Mouse (Mus musculus) c-Kit-negative CD71-positive TER-119-positive erythroid progenitor cells, embryonic 14.5 days (primary cell): Measurements from ENCODE around the gene Rce1.
"Not testable (repeated sequence)": the region's sequence is repeated elsewhere in the genome, so short reads cannot be mapped to it uniquely, and the experiment has no call there.

Experiments
- DNase-seq: peaks from one replicate; pipeline ENCODE4 v3.0.0-alpha.2; 2013; ENCODE audit warnings: low read depth, low spot score

Gene Rce1

DNA sequence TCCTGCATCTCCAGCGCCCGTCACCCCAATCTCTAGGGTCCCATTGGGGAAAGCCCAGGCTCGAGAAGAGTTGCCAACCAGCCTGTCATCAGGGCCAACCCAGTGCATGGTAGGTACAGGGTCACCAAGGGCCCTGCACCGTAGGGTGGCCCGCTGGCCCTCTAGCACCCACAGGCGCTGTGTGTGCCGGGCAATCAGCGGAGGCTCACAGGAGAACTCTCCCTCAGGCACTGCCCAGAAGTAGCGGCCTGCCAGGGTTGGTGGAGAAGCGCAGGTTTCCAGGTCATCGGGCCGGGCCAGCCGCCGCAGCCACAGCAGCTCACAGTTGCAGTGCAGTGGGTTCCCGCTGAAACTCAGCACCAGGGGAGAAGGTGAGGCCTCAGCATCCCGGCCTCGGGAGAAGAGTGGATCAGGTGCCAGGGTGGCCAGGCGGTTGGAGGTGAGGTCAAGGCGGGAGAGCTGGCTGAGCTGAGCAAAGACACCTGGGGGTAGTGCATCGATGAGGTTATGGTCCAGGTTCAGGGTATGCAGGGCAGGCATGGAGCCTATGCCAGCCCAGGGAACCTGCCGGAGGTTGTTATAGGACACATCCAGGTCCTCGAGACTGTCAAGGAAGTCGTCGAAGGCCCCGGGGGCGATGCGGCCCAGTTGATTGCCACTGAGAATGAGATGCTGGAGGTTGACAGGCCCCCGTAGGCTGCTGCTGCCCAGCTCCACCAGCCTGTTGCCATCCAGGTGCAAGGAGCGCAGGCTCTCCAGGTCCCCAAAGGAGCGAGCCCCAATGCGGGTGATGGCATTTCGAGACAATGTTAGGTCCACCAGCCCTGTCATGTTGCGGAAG lies 11.8 kb downstream of the Rce1 start:
- no peak for DNase-seq

DNA sequence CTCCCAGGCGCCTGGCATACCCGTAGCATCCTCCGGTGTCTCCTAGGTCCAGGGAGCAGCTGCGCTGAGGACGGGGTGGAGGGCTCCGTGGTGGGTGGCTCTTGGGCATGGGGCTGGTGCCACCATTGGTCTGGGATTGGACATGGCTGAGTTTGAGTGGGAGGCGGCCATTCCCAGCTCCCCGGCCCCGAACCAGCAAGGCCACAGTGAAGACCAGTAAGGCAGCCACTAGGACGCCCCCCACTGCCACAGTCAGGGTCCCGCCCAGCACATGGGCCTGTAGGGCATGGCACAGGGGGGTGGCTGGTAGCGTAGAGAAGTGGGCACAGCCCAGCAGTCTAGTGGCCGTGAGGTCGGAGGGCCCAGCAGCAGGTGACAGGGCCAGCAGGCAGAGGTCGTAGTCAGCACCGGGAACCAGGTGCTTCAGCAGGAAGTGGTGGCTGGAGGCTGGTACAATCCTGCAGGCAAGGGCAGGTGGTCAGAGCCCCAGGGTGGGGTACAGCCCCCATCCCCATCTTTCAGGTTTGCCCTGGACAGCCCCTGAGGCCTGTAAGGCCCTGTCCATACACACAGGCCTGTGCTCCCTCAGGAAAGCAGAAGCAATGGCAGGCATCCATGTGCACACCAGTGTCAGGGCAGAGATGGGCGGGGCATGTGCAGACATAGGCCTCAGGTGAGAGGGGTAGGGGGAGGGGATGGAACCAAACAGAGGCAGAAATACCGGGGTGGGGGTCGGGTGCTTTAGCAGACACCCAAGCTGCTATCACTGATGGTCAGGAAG lies 13.1 kb downstream of the Rce1 start:
- no peak for DNase-seq

DNA sequence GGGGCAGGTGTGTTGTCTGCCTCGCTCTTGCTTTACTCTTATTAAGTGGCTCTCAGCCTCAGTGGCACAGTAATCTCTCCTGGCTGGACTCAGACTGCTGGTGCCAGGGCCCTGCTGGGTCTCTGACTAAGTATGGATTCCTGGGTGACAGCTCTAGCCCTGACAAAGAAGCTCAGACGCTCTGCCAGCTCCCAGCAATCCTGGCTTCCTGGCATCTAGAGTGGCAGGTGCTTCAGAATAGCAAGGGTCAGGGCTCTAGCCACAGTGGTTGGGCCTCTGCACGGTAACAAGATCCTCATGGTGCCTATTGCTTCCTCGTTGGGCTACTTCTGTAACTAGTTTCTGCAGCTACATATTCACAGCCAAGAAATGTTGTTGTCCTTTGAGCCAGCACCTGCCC lies 15.3 kb downstream of the Rce1 start:
- no peak for DNase-seq

DNA sequence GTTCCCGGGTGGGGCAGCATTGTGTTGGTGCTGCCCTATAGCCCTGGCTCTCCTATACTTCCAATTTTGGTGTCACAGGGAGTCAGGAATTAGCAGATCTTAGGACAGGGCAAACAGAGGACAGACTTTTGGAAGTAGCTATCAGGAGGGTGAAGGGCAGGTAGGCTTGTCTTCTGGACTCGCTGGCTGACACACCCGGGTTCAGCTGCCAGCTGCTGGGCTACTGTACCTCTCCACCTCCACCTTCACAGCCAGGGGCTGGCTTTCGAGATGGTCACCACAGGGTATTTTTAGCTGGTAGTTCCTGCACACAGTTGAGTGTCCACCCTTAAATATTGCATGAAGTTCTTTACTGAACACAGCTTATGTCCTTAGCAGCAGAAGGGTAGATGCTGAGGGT lies 16.9 kb downstream of the Rce1 start:
- no peak for DNase-seq

DNA sequence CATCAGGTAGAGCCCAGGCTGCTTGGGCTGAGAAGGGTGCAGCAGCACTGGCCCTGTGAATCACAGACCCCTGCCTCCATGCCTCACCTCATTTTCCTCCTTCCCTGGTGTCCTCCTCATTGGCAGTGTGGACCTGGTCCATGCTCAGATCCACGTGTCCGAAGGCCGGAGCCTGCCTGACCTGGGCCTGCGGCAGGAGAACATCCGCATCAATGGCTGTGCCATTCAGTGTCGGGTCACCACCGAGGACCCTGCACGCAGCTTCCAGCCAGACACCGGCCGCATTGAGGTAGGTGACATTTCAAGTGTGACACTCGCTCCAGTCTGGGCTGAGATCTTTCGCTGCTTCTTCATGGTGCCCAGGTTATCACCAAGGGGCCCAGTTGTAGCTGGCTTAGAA lies 18.0 kb downstream of the Rce1 start:
- DNase-seq, result no peak

DNA sequence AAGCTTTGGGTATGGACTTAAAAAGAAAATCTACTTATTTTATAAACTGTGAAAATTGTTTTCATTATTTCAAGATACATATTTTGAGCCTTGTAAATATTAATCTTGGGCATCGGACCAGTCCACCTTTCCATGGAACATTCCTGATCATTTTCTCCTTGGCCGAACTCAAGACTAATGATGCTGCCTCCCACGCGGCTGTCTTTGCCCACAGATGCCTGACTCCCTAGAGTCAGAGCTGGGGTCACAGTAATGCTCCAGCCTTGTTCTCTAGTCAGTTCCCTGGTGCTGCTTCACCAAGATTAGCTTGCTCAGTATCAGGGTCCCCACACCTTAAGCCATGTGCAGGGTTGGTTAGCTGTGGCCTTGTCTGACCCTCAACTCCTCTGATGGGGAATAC lies 19.8 kb downstream of the Rce1 start:
- no peak for DNase-seq

DNA sequence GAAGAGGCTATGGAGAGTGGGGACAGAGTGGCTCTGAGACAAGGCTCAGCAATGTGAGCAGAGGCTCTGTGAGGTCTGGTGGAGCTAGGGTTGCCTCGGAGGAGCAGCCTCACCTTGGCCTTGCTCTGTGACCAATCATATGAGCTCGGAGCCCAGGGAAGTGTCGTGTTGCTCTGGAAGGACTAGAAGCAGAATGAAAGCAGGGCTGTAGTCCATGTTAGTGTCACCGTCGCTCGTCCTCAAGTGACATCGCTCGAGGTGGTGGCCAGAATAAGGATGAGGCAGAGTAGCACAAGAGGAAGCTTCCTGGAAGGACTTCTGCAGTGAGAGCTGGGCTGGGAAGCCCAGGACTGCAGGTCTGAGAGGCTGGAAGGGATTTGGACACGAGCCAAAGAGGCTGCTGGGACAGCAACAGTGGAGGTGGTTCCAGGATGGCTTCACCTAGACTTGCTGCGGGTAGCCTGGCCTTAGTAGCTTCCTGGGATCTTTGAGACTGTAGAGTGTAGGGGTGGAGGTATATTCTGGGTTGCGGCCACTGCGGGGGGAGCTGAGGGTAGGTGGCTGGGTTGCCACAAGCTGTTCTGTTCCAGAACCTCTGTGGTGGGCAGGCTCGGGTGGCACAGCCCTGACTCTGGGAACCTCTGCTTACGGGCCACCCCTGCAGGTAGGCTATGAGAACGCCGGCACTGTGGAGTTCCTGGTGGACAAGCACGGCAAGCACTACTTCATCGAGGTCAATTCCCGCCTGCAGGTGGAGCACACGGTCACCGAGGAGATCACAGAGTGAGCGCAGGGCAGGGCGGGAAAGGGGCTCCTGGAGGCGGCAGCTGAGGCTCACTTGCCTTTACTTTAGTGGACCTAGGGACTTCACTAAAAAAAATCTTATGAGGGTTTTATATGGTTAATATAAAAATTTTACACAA lies 21.4 kb downstream of the Rce1 start:
- DNase-seq, result no peak

DNA sequence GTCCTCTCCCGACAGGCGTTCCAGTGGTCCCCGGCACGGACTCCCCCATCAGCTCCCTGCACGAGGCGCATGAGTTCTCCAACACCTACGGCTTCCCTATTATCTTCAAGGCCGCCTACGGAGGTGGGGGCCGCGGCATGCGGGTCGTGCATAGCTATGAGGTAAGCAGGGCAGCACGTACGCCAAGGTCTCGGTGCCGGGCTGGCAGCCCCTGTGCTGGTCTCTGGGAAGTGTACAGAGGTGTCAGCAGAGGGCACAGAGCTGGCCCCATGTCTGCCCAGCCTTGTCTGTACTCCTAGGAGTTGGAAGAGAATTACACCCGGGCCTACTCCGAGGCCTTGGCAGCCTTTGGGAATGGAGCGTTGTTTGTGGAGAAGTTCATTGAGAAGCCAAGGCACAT lies 23.0 kb downstream of the Rce1 start:
- no peak for DNase-seq

DNA sequence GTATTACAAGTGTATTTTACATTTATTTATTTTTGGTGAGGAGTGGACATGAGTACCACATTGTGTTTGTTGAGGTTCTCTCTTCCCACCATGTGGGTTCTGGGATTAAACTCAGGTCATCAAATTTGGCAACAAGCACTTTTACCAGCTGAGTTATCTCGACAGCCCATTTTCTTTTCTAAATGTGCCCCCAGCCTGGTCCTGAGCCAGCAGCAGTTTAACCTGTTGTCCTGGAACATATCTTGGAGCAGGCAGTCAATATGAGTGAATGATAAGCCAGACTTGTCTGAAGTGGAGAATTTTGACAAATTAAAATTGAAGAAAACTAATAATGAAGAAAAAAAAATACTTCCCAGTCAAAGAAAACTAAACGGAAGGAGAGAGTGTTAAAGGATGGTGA lies 29.4 kb downstream of the Rce1 start:
- DNase-seq, result no peak

DNA sequence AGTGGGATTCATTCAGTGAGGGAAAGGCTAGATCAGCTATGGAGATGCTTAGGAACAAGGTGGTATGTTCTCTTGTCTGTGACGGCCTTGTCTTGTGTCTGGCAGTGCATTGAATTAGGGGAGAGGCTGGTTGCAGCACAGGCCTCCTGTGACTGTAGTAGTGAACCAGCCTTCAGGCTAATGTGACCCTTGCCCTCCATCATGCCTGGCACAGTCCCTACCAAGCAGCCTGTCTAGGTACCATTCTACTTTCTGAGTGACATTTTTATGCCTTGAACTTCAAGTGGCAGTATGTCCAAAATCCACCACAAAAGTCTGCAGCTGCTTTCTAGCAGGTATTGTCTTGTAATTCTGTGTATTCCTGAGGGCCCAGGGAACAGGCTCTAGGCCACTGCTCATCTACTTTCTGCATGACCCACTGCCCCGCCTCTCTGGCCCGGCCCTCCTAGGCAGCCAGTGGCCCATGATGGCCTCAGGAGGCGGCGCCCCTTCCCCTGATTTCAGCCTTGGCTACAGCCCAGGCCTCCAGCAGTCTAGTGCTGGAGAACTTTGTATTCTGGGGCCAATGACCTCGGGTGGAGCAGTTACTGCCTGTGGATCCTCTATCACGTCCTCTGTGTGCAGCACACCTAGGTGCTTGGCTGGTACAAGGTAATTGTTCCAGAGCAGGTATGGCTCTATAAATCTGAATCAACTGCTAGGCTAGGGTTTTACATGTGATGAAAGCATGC lies 31.5 kb downstream of the Rce1 start:
- DNase-seq, result no peak

DNA sequence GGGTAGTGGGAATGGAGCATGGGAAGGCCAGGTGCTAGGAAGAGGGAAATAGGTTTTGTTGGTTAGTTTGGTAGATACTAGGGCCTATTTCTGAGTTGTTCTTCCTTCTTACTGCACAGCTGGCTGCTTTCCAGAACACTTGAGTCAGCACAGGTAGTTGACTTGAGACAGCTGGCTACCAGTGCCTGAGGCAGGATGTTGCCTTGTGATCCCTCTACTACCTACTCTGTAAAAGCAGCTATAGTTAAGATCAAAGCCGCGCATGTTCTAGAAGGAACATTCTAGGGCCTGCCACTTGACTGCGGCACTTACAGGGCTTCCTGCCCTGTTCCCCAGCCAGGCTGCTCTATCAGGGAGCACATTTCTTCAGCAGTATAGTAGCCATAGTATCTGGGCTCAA lies 35.4 kb downstream of the Rce1 start:
- no peak for DNase-seq

DNA sequence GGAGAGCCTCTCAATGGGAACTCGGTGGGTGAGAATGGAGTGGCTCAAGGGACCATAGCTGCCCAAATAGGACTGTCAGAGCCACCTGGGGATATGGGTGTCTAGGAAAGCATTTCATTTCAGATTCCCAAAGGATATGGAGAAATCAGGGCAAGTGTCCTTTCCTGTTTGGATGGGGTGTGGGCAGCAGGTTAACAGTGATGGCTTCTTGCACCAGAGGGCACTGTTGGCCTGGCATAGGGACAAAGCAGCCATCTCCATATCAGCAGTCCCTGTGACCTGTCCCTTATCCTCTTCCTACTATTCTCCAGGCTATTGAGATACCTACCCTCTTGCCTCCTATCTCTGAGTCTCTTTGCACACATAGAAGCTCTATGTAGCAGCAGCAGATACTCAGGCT lies 36.4 kb downstream of the Rce1 start:
- DNase-seq, result no peak

DNA sequence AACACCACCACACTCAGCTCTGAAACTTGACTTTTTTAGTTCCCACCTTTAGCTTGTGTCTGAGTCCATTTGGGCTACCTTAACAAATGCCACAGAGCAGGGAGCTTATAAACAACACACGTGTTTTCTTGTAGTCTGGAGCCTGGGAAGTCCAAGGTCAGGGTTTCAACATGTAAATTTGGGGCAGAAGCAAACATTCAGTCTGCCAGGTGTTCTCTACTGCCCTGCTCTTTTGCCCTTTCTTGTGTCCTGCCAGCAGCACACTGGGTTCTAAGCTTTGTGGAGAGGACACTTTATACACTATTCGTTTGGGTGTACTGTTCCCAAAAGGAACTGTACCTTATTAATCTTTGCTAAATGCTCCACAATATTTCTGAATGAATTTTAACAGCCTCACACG lies 37.0 kb downstream of the Rce1 start:
- DNase-seq, result no peak

DNA sequence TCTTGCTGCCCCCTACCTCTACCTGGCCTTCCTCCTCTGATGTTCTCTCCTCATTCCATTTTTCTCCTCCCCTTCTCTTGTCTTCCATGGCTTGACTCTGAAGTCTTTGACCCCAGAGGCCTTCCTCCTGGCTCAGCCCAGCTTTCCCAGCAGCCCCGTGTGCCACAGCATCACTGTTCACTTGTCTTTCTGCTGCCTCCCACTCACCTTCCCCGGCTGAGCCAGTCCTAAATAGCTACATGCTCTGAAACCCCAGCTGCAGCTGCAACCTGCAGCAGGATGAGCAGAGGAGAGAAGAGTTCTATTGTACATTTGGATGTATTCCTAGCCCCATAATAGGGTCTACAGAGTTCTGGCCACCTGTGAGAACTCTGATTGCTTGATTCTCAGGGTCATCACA lies 38.0 kb downstream of the Rce1 start:
- no peak for DNase-seq

DNA sequence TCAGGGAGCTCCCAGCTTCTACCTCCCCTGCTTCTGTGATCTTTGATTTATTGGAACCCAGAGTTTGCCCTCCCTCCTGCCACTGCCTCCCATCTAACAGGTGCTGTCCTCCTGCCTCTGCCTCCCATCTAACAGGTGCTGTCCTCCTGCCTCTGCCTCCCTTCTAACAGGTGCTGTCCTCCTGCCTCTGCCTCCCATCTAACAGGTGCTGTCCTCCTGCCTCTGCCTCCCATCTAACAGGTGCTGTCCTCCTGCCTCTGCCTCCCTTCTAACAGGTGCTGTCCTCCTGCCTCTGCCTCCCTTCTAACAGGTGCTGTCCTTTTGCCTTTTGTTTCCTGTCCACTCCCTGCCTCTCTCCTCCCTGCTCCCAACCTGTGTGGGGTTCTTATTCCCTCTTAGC lies 38.7 kb downstream of the Rce1 start:
- not testable (repeated sequence) for DNase-seq

DNA sequence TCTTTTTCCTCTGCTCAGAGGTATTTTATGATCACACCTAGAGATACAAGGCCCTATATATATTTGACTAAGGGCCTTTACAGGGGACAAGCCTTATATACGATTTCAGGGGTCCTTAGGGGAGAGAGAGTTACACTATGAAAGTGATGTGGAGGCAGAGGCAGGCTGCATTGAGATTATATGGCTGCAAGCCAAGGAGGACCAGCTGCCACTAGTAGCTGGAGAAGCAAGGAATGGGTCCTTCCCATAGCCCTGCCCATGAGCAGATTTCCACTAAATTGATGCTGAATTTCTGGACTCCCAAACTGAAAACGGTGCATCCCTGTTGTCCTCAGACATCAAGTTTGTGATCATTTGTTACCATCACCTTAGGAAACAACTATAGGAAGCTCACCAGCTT lies 41.6 kb downstream of the Rce1 start:
- DNase-seq, result no peak

DNA sequence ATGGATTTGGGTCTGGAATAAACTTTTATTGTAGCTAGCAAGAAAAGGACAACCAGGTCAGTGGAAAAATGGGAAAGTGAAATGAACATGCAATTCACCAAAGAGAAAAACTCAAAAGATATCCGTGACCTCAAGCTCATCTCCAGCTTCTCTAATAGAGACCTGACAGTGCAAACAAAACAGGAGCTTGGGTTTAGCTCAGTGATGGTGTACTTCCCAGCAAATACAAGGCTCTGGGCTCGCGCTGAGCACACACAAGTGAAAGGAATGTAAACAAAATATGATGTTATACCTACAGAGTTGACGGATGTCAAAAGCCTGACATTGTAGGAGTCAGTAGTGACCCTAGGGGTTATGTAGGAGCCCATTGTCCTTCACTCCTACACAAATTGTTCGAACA lies 46.1 kb downstream of the Rce1 start:
- no peak for DNase-seq

DNA sequence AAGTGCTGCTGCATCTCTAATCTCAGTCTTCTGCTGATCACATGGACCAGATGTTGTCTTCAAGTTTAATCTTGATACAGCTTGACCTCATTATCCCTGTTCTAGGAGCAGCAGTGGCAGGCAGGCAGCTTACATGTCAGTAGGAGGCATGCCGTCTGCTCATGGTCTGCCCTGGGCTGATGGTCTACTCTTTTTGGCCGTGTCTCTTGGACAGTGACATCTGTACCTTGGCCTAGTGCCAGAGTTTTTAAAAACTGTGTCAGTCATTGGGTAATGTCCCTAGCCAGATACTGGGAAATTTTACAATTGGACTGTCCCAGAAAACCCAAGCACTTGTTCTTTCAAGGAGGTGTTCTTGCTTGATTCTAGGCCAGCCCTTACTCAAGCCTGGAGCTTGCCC lies 46.6 kb downstream of the Rce1 start:
- no peak for DNase-seq

DNA sequence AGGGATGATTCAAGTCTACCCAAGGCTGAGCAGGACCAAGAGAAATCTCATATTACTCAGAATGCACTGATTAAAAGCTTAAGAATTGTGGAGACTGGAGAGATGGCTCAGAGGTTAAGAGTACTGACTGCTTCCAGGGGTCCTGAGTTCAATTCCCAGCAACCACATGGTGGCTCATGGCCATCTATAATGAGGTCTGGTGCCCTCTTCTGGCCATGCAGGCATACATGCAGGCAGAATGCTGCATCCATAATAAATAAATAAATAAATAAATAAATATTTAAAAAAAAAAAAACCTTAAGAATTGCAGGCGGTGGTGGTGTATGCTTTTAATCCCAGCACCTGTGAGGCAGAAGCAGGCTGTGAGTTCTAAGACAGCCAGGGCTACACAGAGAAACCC lies 52.2 kb downstream of the Rce1 start:
- DNase-seq, result no peak
